Mouse (Mus musculus): ENCODE results near the gene Rad50.

The Rad50 gene

DNA sequence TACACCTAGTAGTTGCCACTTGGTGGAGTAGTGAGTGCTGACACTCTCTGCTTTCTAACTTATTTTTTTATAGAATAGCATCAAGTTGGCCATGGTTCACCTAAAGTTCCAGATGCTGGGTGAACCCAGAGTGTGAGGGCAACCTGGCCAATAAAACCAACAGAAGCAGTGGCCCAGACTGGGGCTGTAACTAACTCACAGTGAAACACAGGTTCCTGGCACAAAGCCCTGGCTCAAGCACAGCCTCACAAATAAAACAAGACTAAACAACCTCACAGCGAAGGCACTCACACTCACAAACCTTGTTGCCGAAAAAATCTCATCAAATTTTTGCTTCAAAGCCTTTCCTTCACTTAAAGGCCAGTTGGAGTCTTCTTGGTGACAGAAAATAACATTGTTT, 8.6 kb downstream of the Rad50 start:
- no peak for DNase-seq (ENCODE audit: low read depth, low spot score)

DNA sequence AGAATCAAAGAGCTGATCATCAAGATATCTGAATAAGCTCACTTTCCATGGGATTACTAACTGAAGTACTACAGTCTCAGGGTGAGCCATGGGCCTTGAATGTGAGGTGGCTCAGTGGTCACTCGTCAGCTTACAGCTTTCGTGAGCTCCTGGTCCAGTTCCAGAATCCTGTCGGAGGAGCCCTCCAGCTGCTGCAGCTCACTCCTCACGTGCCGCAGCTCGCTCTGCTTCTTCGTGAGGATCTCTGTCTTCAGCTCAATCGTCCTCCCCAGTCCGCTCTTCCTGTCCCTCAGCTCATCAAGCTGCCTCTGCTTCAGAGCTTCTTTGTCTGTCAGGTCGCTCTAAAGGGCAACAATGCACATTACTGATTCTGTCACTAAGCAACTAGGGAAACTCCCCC, 15.1 kb downstream of the Rad50 start:
- no peak for DNase-seq (ENCODE audit: low read depth, low spot score)

DNA sequence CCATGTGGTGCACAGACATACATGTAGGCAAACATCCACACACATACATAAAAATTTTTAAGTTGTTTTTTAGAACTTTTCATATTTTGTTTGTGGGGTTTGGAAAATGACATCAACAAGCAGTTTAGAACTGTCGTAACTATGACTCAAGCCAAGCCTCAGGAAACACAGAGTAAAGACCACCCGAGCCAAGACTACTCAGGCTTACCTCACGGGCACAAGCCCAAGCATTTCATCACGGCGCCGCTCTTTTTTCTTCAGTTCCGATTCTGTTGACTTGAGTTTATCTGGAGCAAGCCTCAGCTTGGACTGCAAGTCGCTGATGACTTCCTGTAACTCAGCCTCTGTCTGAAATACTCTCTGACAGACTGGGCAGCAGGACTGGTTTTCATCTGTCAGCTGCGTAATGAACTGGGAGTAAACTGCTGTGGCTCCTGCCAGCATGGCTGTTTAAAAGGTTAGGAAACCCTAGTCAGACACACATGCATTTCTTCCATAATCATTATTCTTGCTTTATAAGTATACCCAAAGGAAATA, 24.1 kb downstream of the Rad50 start:
- no peak for DNase-seq (ENCODE audit: low read depth, low spot score)

DNA sequence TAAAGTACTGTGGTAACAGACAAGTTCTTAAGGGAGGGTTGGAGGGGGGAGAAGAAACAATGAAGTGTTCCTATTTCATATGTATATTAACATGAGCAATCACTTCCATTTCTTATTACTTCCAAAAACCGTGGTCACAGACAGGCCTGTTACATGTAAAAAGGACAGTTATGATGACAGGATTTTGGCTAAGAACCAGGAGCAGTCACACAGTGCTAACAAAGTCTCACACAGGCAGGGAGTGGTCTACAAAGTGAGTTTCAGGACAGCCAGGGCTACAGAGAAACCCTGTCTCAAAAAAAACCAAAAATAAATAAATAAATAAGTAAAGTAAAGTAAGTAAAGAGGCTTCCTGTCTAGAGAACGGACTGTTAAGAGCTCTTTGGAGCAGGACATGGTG, 24.9 kb downstream of the Rad50 start:
- DNase-seq (ENCODE audit: low read depth, low spot score): no peak

DNA sequence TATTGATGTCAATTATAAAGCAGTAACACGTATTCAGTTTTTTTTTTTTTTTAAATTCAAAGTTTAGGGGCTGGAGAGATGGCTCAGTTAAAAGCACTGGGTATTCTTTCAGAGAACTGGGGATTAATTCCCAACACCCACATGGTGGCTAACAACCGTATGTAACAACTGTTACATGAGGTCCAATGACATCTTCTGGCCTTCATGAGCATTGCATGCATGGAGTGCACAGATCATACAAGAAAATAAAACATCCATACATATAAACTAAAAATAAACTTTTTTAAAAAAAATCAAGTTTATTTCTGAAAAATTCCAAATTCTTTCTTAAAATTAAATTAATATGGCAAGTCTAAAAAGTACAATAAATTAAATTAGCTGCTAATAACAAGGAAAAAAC, 25.4 kb downstream of the Rad50 start:
- DNase-seq (ENCODE audit: low read depth, low spot score): no peak

DNA sequence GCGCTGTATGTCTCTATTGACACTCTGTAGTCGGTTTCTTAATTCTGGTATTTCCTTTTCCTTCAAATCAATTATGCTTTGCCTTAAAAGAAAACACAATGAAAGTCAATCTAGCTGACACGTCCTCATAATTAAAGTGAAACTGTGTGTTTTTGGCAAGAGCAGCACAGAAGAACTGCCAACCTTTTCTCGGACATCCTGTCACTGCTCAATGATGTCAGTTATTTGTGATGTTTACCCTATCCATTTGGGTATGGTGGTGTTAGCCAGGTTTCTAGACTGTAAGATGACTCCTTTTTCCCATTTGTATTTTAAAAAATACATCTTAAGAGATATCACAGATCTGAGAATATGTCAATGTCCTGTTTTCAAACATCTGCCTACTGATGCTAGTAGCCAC, 27.0 kb downstream of the Rad50 start:
- no peak for DNase-seq (ENCODE audit: low read depth, low spot score)

DNA sequence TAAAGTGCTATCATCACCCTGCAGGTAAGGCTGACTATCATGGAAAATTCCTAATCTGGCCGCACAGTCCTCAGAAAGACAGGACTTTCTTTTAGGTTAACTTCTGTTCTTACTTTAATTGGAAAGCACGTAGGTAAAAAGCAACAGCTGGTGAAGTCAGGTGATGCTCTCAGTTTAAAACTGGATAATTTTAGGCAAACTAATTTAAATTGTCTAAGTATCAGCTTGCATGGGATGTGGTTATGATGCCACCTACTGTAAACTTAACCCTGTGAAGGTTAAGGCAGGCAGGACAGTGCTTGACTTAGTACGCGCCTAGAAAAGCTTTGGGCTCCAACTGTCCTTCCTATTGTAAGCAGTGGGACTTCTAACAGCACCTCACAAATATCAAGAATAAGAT, 35.7 kb downstream of the Rad50 start:
- no peak for DNase-seq (ENCODE audit: low read depth, low spot score)

DNA sequence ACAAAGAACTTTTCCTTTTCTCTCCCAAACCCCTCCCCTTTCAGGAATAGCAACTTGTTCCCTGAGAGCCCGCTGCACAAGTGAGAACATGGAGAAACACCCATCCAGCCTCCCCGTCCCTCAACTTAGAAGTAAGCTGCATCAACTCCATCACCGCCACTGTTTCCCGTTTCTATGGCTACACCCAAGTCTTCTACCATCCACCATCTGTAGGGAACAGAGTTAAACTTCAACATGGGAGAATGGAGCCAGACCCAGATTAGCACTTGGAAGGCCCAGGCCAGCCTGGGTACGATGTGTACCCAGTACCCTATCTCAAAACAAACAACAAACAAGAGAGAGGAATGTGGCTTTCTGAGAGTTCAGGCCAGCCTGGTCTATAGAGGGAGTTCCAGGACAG, 43.0 kb downstream of the Rad50 start:
- DNase-seq (ENCODE audit: low read depth, low spot score): no peak

DNA sequence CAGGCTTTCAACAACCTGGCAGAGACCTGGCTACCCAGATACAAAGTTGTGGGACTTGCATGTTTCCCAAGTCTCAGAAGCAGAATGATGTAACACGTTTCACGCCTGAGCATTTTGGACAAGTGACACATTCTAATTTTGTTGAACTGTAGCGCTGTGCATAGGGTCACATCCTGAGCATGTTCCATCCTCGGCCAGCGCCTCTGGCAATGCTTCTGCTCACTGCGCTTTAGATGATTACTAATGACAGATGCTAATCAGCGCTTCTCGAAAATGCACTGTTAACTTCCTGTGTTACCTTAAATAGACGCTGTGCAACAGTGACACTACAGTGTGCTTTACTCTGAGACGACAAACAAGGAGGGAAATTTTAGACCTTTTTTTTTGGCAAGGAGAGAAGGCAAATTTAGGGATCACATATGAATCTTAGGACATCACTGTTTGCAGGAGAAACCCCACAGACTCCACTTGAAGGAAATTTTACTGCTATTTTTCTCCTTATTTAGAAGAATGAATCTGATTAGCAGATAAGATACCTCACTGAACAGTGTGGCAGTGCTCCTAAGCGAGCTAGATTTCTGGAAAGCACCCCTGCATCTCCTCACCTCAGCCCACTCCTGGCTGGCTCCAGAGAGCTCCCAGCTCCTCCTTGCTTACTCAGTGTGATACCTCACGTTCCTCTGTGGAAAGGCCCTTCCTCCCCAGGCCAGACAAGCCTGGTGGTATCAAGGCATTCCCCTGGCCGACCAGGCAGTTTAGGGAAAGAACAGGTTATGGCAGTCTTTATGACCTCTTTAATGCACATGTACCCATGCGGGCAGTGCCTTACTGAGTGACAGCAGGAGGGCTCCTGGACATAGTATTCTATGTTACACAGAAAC, 44.1 kb downstream of the Rad50 start:
- no peak for DNase-seq (ENCODE audit: low read depth, low spot score)

DNA sequence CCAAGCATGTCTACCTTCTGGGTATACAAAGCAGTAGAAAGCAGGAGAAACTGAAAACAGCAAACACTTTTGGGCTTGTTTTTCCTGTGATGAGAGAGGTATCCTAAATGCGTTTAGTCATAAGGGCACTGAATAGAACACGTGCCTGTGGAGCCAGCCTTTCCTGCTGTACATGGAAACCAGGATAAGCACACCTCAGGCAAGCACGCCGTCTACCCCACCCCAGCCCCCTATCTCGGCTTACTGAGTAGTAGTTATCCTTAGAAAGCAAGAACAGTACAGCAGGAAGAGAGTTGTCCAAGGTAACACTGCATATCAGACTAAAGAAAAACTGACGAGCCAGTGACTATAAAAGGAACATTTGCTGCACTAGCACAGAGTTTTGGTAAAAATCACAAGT, 49.3 kb downstream of the Rad50 start:
- no peak for DNase-seq (ENCODE audit: low read depth, low spot score)

DNA sequence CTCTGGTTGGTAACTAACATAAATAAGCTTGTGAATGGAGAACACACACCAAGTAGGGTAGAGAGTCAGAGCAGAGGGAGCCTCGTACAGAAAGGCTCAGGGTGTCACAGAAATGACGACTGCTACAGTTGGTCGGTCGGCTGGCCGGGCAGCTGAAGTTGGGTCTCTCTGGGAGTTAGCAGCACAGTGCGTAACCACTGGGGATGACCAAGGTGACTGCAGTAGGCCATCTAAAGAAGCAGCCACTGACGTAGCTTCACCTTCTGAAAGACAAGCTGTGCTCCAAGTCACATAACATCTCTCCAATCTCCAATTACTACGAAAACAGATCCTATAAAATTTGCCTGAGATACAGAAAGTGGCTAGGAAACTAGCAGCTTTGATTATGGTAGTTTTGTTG, 49.7 kb downstream of the Rad50 start:
- DNase-seq (ENCODE audit: low read depth, low spot score): no peak

DNA sequence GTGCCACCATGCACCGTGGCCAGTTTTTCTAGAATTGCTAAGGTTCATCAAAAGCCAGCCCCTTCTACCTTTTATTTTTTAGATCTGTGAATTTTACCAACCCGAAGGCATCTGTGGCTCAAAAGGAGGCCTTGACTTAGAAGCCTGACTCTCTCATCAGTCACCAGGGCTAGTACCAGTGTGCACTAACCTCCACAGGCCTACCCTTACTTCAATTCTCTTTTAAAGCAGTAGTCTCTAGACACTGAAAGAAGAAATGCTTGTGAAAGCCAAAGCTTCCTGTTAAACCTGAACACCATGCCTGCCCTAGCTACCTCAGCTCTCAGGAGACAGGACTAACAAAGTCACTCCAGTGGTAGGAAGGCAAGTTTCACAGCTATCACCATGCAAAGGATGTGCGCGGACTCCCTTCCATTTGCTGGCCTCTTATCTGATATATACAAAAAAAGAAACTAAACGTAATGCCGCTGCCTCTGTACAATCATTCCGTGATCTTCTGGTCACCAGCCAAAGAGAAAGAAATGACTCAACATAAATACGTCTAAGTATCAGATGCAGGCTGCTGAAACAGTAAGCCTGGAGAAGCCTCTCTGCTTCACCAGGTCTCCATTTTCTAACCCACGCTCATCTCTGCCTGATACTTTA, 50.4 kb downstream of the Rad50 start:
- peak; percentile 39 for DNase-seq (ENCODE audit: low read depth, low spot score)

DNA sequence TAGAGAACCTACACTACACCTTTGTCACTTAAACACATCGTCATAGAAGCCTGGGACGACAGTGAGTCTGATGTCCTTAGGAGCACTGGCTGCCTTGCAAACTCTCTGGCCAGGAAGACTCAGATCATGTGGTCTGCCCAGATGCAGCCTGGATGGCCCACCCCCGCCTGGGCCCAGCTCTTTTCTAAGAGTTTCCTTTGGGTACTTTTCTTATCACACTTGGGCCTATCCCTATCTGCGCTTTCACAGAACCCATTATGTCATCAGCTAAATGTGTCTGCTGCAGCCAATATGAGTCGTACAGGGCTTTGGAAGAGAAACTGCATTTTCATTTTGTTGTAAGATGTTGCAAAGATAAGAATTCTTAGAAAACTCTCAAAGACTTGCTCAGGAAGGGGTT, 52.1 kb downstream of the Rad50 start:
- no peak for DNase-seq (ENCODE audit: low read depth, low spot score)

DNA sequence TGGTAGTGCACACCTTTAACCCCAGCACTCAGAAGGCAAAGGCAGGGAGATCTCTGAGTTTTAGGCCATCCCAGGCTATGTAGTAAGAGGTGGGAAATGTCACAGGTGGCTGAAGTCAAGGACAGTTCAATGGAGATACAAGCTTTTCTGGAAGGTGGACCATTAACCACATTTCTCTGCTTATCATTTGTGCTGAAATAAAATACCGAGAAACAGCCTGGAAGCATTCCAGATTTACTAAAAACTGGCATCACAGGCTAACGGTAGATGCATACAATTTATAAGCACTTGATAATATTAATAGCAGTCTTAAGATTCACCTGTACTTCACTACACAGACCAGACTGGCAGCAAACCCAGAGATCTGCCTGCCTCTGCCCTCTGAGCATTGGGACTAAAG, 54.7 kb downstream of the Rad50 start:
- no peak for DNase-seq (ENCODE audit: low read depth, low spot score)

DNA sequence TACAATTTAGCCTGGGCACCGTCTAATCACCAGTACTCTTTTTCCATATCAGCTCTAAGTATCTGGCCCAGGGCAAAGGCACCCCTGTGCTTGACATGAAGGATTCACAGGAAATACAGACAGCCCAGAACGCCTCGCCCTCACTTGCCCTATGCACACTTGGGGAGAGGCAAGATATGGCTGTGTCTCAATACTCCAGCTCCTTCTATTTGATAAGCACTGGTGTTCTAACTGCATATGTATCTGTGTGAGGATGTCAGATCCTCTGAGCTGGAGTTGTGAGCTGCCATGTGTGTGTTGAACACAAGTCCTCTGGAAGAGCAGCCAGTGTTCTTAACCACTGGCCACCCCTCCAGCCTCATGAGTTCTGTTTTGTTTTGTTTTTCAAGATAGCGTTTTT, 55.7 kb downstream of the Rad50 start:
- no peak for DNase-seq (ENCODE audit: low read depth, low spot score)

DNA sequence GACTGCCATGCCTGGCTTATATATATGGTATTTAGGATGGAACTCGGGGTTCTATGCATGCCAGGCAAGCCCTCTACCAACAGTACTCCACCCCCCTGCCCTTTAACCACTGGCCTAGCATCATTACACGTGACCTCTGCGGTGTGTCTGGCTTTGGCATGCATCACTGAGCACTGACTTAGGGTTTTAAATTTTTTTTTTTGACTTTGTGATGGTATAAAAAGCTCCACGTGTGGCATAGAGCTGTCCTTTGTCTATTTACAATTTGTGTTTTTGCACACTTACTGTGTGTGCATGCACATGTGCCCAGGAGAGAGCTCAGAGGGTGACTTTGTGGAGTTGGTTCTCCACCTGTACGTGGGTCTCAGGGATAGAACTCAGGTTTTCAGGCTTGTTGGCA, 63.1 kb downstream of the Rad50 start:
- DNase-seq (ENCODE audit: low read depth, low spot score): no peak

DNA sequence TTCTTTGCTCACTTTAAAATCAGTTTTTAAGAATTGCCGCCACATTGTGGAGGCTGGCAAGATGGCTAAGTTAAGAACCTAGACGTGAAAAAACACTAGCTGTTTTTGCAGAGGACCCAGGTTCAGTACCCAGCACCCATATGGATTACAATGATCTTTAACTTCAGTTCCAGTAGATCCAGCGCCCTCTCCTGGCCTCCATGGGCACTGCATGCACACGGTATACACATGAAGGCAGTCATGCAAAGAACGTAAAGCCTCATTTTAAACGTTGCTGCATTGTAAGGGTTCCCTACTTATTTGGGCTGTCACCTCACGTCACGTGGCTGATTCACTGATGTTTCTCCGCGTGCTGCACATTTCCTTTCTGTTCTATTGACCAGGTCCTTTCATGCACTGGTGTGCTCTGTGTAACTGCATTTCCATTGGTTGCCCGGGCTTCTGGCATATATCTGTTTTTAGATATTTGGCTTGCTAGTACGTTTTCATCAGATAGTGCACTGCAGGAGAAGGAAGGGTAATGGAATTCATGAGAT, 64.3 kb downstream of the Rad50 start:
- no peak for DNase-seq (ENCODE audit: low read depth, low spot score)

DNA sequence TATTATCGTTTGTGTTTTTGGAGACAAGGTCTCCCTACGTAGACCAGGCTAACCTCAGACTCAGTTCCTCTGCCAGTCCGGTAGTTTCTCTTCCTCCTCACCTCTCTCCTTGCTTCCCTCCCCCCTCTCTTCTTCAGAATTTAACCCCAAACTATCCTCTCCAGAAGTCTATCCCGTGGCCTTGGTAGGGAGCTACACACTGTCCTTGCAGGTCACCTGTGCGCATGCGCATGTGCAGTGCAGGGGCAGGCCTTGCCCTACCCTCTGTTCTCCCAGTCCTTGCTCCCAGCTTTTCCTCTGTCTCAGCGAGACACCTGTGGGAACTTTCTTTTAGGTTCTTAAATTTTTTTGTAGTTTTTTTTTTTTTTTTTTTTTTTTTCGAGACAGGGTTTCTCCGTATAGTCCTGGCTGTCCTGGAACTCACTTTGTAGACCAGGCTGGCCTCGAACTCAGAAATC, 69.3 kb downstream of the Rad50 start:
- no peak for DNase-seq (ENCODE audit: low read depth, low spot score)

DNA sequence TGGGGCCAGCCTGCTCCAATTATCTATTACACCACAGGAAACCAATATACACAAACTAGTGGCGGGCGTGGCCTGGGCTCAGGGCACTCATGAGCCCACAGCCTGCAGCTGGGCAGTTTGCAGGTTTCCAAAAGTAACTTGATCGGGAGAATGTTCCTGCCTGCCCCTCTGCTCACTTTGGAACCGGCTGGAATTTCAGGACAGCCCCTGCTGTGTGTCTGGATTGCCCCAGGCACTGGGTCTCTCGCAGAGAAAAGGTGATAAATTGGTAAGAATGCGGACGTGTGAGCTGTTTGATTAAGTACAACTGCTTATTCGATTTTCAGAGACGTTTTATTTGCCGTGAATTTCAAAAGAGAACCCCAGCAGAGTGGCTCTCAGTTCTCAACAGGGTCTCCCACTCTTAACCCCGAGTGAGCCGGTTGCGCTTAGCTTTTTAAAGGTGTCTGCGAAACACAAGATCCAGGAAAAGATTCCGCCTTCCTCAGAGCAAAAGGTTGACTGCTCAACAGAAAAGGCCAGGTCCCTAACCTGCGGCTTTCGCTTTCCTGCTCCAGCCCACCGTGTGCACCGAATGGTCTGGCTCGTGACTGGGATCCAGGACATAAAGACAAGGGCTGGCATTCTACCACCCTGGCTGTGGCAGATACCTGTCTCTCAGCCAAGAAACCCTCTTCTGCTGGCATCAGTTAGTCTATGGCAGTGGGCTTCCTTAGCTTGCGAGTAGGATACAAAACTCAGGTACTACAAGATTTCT, 69.9 kb downstream of the Rad50 start:
- DNase-seq (ENCODE audit: low read depth, low spot score): no peak

DNA sequence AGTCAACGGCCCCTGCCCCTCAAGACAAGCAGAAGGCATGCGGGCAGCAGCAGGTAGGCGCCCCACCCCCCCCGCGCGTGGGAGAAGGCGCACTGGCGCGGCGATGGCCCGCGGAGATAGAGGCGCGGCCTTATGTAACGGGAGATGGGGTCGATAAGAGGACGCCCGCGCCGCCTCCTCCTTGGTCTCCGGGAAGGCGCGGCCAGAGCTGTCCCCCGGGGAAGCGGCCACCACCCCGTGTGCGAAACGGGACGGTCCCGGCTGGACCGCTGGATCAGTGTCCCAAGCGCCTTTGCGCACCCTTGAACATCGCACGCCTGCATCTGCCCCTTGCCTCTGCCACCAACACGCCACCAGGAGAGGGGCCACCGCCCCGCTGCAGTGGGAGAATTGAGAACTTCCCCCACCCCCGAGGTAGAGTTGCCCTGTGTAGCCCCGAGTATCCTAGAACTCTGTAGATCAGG, 70.9 kb downstream of the Rad50 start:
- no peak for DNase-seq (ENCODE audit: low read depth, low spot score)

DNA sequence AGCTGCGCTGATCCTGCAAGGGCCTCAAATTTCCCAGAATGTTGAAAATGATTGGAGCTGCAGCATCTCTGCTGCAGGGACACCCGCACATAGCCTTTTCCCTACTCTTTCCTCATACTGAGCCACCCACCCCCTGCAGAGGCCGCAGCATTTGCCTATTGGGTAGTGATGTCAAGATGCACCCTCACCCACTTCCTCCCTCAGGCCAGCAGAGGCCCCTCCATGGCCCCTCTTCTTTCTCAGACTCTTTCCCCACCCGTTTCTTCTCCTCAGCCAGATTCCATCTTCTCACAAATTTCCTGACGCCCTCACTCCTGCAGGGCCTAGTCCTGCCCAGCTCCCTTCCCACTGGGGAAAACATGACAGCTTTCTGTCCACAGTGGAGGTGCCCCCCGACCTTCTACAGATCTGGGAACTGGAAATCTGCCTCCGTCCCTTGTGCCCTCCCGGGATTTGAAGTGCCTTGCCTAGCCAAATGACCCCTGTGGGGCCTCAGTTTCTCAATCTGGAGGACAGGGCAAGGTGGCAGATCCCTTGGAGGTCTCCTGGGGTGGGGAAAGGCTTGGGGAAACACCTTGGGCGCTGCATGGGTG, 71.4 kb downstream of the Rad50 start:
- DNase-seq (ENCODE audit: low read depth, low spot score): no peak

DNA sequence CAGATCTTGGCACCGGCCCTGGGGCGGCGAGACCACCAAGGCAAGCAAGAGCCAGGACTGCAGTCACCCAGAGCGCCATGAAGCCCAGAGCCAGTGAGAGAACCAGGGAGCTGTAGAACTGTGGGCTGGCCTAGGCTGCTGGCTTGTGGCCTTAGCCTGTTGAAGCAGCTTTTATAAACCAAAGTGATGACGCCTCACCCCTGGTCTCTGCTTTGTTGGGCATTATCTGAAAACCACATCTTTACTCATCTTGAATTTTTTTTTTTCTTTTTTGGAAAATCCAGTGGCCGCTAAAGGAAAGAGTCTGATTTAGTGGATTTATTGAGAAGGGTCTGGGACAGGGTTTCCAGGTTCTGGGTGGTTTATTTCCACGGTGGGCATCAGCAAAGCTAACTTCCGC, 72.6 kb downstream of the Rad50 start, which contains the start of gene Il13:
Gene Il13, minus strand, starts transcription at position 147 of the 400 bp plus-strand sequence.
- DNase-seq (ENCODE audit: low read depth, low spot score): no peak

Measured in c-Kit-negative CD71-positive TER-119-positive erythroid progenitor cells, embryonic 14.5 days (primary cell).